Mouse (Mus musculus): ENCODE measurements around the gene Mttp. TPM values are rescaled to one million over a fixed set of nuclear protein-coding genes. Genes with fewer than 3 reads are reported as not detected.

The Mttp gene
- polyA plus RNA-seq, 1 experiment, result 1.6 TPM

DNA sequence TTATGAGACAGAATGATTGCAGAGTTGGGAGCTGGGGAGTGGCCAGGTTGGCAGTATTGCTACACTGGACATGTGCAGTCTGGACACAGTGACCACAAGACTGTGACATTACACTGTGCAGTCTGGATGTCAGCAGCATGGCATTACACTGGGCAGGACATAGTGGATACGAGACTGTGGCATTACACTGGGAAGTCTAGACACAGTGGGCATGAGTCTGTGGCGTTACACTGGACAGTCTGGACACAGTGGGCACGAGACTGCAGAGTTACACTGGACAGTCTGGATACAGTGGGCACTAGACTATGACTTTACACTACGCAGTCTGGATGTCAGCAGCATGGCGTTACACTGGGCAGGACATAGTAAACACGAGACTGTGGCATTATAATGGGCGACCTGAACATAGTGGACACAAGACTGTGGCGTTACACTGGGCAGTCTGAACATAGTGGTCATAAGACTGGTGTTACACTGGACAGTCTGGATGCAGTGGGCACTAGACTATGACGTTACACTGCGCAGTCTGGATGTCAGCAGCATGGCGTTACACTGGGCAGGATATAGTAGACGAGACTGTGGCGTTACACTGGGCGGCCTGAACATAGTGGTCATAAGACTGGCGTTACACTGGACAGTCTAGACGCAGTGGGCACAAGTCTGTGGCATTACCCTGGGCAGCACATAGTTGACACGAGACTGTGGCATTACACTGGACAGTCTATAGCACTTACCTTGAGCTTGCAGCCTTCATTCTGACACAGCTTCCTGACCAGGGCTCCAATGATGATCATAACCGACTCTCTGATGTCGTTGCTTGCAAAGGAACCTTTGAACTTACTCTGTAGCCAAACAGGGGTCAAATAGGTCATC lies 33.6 kb downstream of the Mttp start:
- Histone ChIP-seq H3K36me3 (ENCODE audit: control insufficient read depth, insufficient read depth, low read length) (no peaks in the 10 kb centered on the region), H3K4me1 (replicated peaks; ENCODE audit: control insufficient read depth, insufficient read depth, low read length) (no peaks in the 10 kb centered on the region), H3K4me3 (ENCODE audit: control insufficient read depth, insufficient read depth, low read length) (no peak overlapping the region), H3K27ac (ENCODE audit: control insufficient read depth, insufficient read depth, low read length) (no peak overlapping the region), H3K27me3 (ENCODE audit: control insufficient read depth, insufficient read depth, low read length) (no peaks in the 10 kb centered on the region)
- TF ChIP-seq POLR2A (IDR thresholded peaks at IDR 0.05; ENCODE audit: control insufficient read depth, extremely low read depth, insufficient read depth, low read length, poor library complexity) (no peak), CTCF (IDR thresholded peaks at IDR 0.05; ENCODE audit: borderline replicate concordance, control insufficient read depth, extremely low read depth, insufficient read depth, low read length, poor library complexity) (no peak)
- no peak for DNase-seq
- WGBS, result 95% methylated on average over 19 of the region's 19 CpGs

DNA sequence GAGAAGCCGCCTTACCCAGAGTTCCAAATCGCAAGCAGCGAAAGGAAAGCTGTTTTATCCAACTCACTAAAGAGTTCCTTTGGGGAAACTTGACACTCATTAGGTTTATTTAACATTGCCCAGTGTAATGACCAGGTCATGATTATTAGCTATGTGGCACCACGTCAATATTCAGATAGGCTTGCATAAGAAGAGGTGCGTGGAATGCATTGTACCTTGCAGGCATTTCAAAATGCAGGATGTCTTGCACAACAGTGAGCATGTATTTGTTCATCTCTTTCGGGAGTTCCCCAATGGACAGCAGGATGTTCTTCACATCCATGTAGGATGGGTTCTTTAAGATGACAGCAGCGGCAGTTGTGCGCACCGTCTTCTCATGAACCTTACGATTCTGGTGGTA lies 37.9 kb downstream of the Mttp start:
- no peak for TF ChIP-seq POLR2A (IDR thresholded peaks at IDR 0.05; ENCODE audit: control insufficient read depth, extremely low read depth, insufficient read depth, low read length, poor library complexity)
- TF ChIP-seq CTCF (IDR thresholded peaks at IDR 0.05; ENCODE audit: borderline replicate concordance, control insufficient read depth, extremely low read depth, insufficient read depth, low read length, poor library complexity), result no peak
- H3K36me3 ChIP-seq (ENCODE audit: control insufficient read depth, insufficient read depth, low read length), result no peaks in the 10 kb centered on the region
- no peak overlapping the region for H3K4me3 ChIP-seq (ENCODE audit: control insufficient read depth, insufficient read depth, low read length)
- no peaks in the 10 kb centered on the region for H3K27me3 ChIP-seq (ENCODE audit: control insufficient read depth, insufficient read depth, low read length)
- DNase-seq, result no peak
- no peak overlapping the region for H3K27ac ChIP-seq (ENCODE audit: control insufficient read depth, insufficient read depth, low read length)
- WGBS, result 97% methylated on average over 10 of the region's 10 CpGs
- H3K4me1 ChIP-seq (replicated peaks; ENCODE audit: control insufficient read depth, insufficient read depth, low read length), result no peaks in the 10 kb centered on the region

DNA sequence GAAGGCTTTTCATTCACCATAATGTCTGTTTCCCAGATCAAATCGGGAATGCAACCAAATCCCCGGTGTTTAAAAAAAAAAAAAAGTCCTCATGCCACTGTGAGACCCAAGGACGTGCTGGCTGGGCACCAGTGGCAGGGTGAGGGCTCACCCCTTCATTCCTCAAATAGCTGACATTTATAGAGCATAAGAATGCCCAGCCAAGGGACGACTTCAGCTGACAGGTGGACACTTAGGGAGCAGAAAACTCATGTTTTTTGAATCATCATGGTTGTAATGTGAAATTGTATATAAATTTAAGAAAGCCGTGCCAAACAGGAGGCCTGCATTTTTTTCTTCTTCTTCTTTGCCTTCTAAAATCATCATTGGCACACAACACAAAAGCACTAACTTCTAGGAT lies 39.7 kb downstream of the Mttp start:
- H3K36me3 ChIP-seq (ENCODE audit: control insufficient read depth, insufficient read depth, low read length), result no peaks in the 10 kb centered on the region

DNA sequence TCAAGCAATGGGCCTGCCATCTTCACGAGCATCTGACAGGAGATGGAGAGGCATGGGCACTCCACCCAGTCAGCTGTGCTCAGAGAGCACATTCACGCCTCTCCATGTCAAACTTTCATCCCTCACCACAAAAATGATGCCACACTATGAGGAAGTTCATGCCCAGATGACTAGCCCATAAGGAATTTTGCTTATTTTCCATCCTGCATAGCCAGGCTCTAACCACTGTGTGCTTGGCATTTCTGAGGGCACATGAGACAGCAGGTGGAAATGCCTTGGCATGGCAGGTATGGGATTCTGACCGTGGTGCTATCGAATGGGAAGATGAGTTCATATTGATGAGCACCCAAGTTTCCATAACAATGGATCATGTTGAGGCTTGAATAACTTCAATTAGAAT lies 41.1 kb downstream of the Mttp start:
- H3K36me3 ChIP-seq (ENCODE audit: control insufficient read depth, insufficient read depth, low read length), result no peaks in the 10 kb centered on the region
- 90% methylated on average over 4 of the region's 4 CpGs for WGBS

More for the DNA sequence above, 39.7 kb downstream of the Mttp start:
- 94% methylated on average over 5 of the region's 5 CpGs for WGBS
- DNase-seq, result no peak
- no peak overlapping the region for H3K4me3 ChIP-seq (ENCODE audit: control insufficient read depth, insufficient read depth, low read length)
- no peaks in the 10 kb centered on the region for H3K4me1 ChIP-seq (replicated peaks; ENCODE audit: control insufficient read depth, insufficient read depth, low read length)
- H3K27me3 ChIP-seq (ENCODE audit: control insufficient read depth, insufficient read depth, low read length), result no peaks in the 10 kb centered on the region
- no peak overlapping the region for H3K27ac ChIP-seq (ENCODE audit: control insufficient read depth, insufficient read depth, low read length)
- TF ChIP-seq POLR2A (IDR thresholded peaks at IDR 0.05; ENCODE audit: control insufficient read depth, extremely low read depth, insufficient read depth, low read length, poor library complexity), result no peak
- no peak for TF ChIP-seq CTCF (IDR thresholded peaks at IDR 0.05; ENCODE audit: borderline replicate concordance, control insufficient read depth, extremely low read depth, insufficient read depth, low read length, poor library complexity)

DNA sequence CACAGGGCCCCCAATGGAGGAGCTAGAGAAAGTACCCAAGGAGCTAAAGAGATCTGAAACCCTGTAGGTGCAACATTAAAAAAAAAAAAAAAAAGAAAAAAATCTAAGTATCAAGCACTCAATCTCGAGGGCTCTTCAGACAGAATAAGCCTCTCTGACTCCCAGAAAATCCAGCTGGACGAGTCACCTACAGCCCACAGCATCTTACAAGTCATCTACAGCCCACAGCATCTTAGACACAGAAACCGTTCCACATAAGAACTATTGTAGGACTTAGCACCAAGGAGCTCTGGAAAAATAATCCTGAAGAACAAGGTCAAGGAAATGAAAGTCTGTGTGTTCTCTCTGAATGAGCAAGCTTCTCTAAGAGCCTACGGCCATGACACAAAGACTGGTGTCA lies 42.8 kb downstream of the Mttp start:
- 92% methylated on average over 4 of the region's 4 CpGs for WGBS
- no peak for TF ChIP-seq CTCF (IDR thresholded peaks at IDR 0.05; ENCODE audit: borderline replicate concordance, control insufficient read depth, extremely low read depth, insufficient read depth, low read length, poor library complexity)
- TF ChIP-seq POLR2A (IDR thresholded peaks at IDR 0.05; ENCODE audit: control insufficient read depth, extremely low read depth, insufficient read depth, low read length, poor library complexity), result no peak

More for the DNA sequence above, 41.1 kb downstream of the Mttp start:
- no peak for TF ChIP-seq CTCF (IDR thresholded peaks at IDR 0.05; ENCODE audit: borderline replicate concordance, control insufficient read depth, extremely low read depth, insufficient read depth, low read length, poor library complexity)
- TF ChIP-seq POLR2A (IDR thresholded peaks at IDR 0.05; ENCODE audit: control insufficient read depth, extremely low read depth, insufficient read depth, low read length, poor library complexity), result no peak
- no peaks in the 10 kb centered on the region for H3K4me1 ChIP-seq (replicated peaks; ENCODE audit: control insufficient read depth, insufficient read depth, low read length)
- no peak overlapping the region for H3K27ac ChIP-seq (ENCODE audit: control insufficient read depth, insufficient read depth, low read length)
- no peaks in the 10 kb centered on the region for H3K27me3 ChIP-seq (ENCODE audit: control insufficient read depth, insufficient read depth, low read length)
- DNase-seq, result no peak
- no peak overlapping the region for H3K4me3 ChIP-seq (ENCODE audit: control insufficient read depth, insufficient read depth, low read length)

DNA sequence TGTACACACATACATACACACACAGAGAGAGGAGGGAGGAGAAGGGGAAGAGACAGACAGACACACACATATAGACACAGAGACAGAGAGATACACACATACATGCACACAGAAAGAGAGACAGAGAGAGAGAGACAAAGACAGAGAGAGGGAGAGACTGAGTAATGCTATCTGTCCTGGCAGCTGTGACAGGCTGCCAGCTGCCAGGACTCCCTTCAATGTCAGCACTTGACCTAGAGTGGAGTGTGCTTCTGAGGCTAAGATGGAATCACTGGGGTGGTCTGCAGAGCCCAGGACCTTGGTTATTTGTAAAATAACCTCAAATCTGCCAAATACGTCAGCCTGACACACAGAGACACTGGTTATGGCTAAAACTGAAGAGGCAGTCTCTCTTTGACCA lies 47.0 kb downstream of the Mttp start:
- DNase-seq, result no peak
- Histone ChIP-seq H3K4me3 (ENCODE audit: control insufficient read depth, insufficient read depth, low read length) (no peak overlapping the region), H3K27ac (ENCODE audit: control insufficient read depth, insufficient read depth, low read length) (no peak overlapping the region), H3K4me1 (replicated peaks; ENCODE audit: control insufficient read depth, insufficient read depth, low read length) (no peaks in the 10 kb centered on the region), H3K36me3 (ENCODE audit: control insufficient read depth, insufficient read depth, low read length) (no peaks in the 10 kb centered on the region), H3K27me3 (ENCODE audit: control insufficient read depth, insufficient read depth, low read length) (no peaks in the 10 kb centered on the region)
- TF ChIP-seq CTCF (IDR thresholded peaks at IDR 0.05; ENCODE audit: borderline replicate concordance, control insufficient read depth, extremely low read depth, insufficient read depth, low read length, poor library complexity), result no peak
- TF ChIP-seq POLR2A (IDR thresholded peaks at IDR 0.05; ENCODE audit: control insufficient read depth, extremely low read depth, insufficient read depth, low read length, poor library complexity), result no peak
- WGBS, result 100% methylated on average over 1 of the region's 1 CpGs

More for the DNA sequence above, 42.8 kb downstream of the Mttp start:
- H3K36me3 ChIP-seq (ENCODE audit: control insufficient read depth, insufficient read depth, low read length), result no peaks in the 10 kb centered on the region
- H3K4me3 ChIP-seq (ENCODE audit: control insufficient read depth, insufficient read depth, low read length), result no peak overlapping the region
- no peaks in the 10 kb centered on the region for H3K4me1 ChIP-seq (replicated peaks; ENCODE audit: control insufficient read depth, insufficient read depth, low read length)
- H3K27me3 ChIP-seq (ENCODE audit: control insufficient read depth, insufficient read depth, low read length), result no peaks in the 10 kb centered on the region
- H3K27ac ChIP-seq (ENCODE audit: control insufficient read depth, insufficient read depth, low read length), result no peak overlapping the region
- no peak for DNase-seq
